Comparison of ENCODE assay signal across 15 mouse cellular contexts in genomic region chr2:119837616-119838015, GRCm38 (mm10).
"Had no signal": no experiment of that assay in that cellular context is flagged by ENCODE, and none has a peak within 500 bp of the region (broad histone marks: within the 10 kb centered on the region; RNA-seq: fewer than 3 reads in every experiment).

No protein-coding gene starts in this region.

- DNase-seq: gastrocnemius, adult 2 months; gastrocnemius, postnatal 14 days; gastrocnemius, postnatal 36 days; heart, adult 18-20 months; heart, postnatal 14 days; heart, postnatal 36 days; kidney, adult 11 months; kidney, adult 2 months; kidney, adult 9 months; kidney, postnatal 10 days; kidney, postnatal 25 days; kidney, postnatal 4 days; layer of hippocampus, postnatal 36 days; left cerebral cortex, postnatal 4 days; lung, adult 18-20 months had no signal
